Mouse (Mus musculus) spleen, adult 10 weeks (tissue): ENCODE measurements around the gene Plagl2. TPM values are rescaled to one million over a fixed set of nuclear protein-coding genes. Genes with fewer than 3 reads are reported as not detected.

Experiments used
- polyA plus RNA-seq: library from polyadenylated mRNA; stranded (reverse); fragments of 350-450 nt; fragmentation: Illumina TruSeq; extraction: RNeasy Lipid Tissue Mini Kit (QIAGEN cat#74804); gene quantifications from one replicate; pipeline ENCODE4 v1.2.3, GENCODE M21; 2015; ENCODE audit warnings: low replicate concordance; ENCODE audit not compliant: insufficient read depth

Gene Plagl2
- 21.6 TPM for polyA plus RNA-seq

GRCm38 (mm10) chr2:153241250-153242014 is at the start of gene Plagl2, which contains the start of gene Pofut1:
Gene Plagl2 (minus strand): TSS chr2:153241426.
Gene Pofut1 (plus strand): TSS chr2:153241533.

GRCm38 (mm10) chr2:153224946-153225594 is 16.2 kb downstream of the Plagl2 start, which contains the start of gene Tspyl3:
Gene Tspyl3 (minus strand): TSS chr2:153225441.

Other genes with a start within 250 kb of the Plagl2 start
- gene Pdrg1, start 226.0 kb downstream of the Plagl2 start, polyA plus RNA-seq: 135 TPM
- gene Xkr7, start 209.6 kb downstream of the Plagl2 start, polyA plus RNA-seq: not detected
- 5.1 TPM for gene Ccm2l, start 175.5 kb downstream of the Plagl2 start, polyA plus RNA-seq
- gene Hck, start 133.0 kb downstream of the Plagl2 start, polyA plus RNA-seq: 83.4 TPM
- 50.7 TPM for gene Tm9sf4, start 80.1 kb downstream of the Plagl2 start, polyA plus RNA-seq
- 21.4 TPM for gene Tspyl3, start 16.0 kb downstream of the Plagl2 start, polyA plus RNA-seq
- gene Pofut1, start 107 bp upstream of the Plagl2 start, polyA plus RNA-seq: 22.9 TPM
- 24.9 TPM for gene Kif3b, start 50.0 kb upstream of the Plagl2 start, polyA plus RNA-seq
- gene Asxl1, start 104.4 kb upstream of the Plagl2 start, polyA plus RNA-seq: 40.3 TPM